Mouse (Mus musculus) bone marrow, adult 2 months (tissue): Measurements from ENCODE around the gene Tcf19.

Experiments
- CTCF ChIP-seq: fragments of 200-500 bp; IDR thresholded peaks from 2 replicates; pipeline ENCODE4 v1.5.1; 2011; ENCODE audit warnings: low read length, control low read depth; ENCODE audit not compliant: control insufficient read depth, insufficient read depth
- POLR2A ChIP-seq: fragments of 200-500 bp; IDR thresholded peaks from 2 replicates; pipeline ENCODE4 v1.6.1; 2011; ENCODE audit warnings: low read depth, mild to moderate bottlenecking, control low read depth, low read length, borderline replicate concordance; ENCODE audit not compliant: control insufficient read depth

- TF ChIP-seq CTCF: no peak
- TF ChIP-seq POLR2A: no peak
These were observed 548 bp downstream of the Tcf19 start for GRCm38 (mm10) chr17:35515911-35516640.
